Mouse (Mus musculus): ENCODE measurements around the gene Ccdc88c.

Ccdc88c gene

DNA sequence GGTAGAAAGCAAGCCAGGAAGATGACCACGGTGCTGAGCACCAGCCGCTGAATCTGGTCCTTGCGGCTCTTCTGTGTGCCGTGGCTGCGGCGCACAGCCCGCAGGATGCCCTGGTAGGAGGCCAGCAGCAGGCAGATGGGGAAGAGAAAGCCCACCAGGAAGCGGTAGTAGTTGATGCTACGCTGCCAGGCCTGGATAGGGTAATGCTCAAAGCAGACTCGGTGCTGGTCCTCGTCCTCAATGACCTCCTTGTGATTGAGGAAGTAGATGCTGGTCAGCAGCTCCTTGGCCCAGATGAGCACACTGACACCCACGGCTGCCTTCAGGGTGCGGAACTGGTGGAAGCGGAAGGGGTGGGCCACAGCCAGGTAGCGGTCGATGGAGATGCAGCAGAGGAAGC is 150.3 kb downstream of the Ccdc88c start:
- DNase-seq (ENCODE audit: low read depth), result no peak

DNA sequence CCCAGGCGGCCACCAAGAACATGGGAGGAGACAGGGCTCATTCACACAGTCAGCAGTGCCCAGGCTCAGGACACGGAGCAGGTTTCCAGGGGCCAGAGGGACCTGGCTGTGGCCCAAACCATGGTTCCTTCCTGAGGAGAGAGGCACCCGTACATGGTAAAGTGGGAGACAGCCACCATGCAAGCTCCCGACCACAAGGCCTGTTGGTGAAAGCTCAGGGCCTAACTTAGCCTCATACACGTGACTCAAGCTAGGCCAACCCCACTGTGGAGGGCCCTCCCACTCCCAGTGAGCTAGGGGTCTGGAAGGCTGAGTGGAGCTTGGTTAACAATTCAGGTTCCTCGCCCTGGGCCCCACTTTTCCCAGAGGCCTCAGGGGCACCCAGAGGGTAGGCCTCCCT is 150.9 kb downstream of the Ccdc88c start:
- DNase-seq (ENCODE audit: low read depth), result peak; percentile 88

DNA sequence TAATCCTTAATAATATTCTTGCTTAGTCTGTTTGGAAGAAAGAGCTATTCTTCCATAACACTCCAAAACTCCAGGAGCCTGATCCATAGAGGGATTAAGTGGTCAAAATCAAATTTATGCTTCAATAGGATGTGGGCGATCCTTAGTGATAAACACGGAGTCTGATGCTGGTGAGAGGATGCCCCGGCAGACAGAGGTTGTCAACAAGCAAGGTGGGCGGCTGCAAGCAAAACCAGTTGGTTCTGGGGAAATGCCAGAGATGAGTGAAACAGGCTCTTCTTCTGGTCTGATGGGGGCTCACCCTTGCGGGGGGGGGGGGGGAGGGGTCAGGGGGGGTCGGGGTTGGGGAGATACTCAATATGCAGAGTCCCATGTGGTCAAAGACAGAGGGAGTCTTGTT is 152.9 kb downstream of the Ccdc88c start:
- no peak for DNase-seq (ENCODE audit: low read depth)

DNA sequence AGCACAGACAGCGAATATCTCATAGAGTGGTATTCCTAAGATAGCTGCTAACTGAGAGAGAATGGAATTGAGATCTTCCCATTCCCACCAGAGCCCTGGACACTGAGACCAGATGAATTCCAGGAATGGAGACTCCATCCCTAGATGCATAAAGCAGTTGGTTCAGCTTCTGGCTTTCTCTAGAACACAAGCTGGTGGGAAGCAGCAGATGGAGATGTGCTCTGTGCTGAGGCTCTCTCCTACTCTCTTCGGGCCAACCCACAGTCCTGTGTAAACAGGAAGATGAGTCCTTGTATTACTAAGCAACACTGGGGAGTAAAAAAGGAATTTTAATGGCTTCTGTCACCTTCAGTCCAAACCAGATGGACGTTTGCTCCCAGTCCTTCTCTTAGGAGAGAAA is 153.3 kb downstream of the Ccdc88c start:
- no peak for DNase-seq (ENCODE audit: low read depth)

DNA sequence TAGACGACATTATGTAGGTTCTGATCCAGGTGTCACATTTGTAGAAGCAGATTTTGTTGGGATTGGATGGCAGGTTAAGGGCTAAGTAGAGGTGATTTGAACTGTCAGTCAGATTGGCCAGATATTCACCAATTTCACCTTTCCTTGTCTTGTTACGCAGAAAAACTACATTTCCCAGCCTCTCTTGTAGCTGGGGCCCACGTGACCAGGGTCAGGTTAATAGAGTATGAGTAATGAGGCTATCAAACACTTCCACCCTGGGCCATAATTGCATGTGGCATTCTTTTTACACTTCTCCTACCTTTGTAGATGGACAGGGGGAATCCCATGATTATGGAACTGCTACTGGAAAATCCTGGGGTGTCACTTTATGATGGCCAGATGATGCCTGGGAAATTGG is 155.2 kb downstream of the Ccdc88c start:
- no peak for DNase-seq (ENCODE audit: low read depth)

DNA sequence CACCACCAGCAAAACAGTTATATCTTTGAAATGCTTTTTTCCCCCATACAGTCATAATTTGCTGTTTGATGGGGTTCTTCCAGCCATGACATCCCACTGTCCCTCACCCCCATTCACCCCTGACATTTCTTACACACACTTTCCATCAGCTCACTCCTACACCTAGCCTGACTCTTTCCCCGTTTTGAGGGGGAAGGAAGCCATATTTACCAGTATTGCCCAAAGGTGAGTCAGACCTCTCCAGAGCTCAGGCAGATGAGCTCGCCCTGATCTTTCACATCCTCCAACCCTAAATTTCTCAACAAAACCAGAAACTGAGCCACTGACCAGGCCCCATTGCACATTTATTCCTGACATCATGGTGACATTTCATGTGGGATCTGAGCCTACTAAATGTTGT is 157.0 kb downstream of the Ccdc88c start:
- peak; percentile 60 for DNase-seq (ENCODE audit: low read depth)

DNA sequence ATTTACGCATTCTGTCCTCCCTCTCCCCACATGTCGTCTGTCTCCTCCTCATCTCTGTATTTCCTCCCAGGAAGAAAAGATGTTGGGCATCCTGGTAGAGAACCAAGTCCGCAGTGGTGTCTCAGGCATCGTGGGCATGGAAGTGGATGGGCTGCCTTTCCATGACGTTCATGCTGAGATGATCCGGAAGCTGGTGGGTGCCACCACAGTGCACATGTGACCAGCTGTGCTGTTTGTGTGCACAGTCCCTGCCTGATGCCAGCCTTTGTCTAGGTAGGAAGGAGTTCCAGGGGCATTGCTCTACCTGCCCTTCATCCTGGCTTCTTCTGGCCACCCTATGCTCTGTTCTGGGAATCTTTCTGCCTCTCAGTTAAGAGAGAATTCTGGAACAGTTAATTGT is 157.6 kb downstream of the Ccdc88c start:
- DNase-seq (ENCODE audit: low read depth), result no peak

DNA sequence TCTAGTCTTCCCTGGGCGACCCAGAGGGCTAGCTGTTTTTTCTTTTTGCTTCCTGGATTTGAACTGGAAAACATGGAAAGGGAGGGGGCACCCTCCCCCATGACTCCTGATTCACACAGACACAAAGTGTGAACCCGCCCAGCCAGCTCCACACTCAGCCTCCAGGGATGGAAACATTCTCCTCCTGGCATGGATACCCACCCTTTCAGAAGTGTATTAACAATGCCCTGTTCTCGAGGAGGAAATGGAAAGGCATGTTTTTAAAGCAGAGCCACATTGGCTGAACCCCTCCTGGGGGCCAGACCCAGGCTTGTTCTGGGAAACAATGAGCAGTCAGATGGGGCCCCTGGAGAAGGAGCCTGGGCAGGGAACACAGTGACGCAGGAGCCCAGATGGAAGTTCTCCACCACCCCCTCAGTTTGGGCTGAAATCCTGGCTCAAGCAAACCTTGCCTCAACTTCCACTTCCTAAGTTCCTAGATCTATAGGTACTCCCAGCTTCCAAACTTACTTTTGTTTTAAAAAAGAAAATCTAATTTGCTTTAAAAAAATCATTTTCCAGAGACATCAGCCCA is 160.7 kb downstream of the Ccdc88c start:
- no peak for DNase-seq (ENCODE audit: low read depth)

DNA sequence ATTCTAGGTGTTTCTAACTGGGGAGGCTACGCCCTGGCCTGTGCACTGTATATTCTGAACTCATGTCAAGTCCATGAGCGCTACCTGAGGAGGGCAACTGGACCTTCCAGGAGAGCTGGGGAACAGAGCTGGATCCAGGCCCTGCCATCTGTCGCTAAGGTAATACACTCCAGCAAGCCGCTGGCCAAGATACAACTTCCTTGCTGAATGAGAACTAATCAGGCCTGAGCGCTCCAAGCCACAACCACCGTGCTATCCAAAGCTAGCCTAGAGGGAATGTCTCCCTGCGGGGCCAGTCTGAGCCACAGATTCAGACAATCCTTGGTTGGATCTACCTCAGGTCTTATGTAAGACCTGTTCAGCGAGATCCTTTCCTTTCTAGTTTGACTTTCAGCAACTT is 161.8 kb downstream of the Ccdc88c start:
- DNase-seq (ENCODE audit: low read depth), result no peak

DNA sequence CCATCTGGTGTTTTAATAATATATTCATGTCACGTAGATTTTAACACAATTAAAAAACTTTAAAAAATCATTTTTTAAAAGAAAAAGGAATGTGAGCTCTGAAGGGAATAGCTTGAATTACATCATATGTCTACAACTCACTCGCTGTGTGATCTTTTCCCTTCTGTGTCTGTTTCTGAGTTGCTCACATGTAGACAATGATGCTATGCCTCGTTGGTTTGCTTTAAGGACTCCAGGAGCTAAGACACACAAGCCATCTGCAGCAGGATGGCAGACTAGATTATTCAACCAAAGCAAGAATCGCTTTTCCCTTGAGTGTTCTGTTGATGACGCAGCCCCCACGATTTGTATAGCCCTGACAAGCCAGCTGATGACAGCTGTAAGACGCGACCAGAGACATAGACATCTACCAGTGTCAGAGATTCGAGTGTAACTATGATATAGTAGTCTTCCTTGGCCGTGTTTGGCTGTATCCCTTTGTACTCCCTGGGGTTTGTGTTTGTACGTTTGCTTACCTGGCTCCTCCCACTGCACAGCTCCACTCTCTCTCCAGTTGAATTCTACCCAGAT is 163.3 kb downstream of the Ccdc88c start:
- DNase-seq (ENCODE audit: low read depth), result no peak

DNA sequence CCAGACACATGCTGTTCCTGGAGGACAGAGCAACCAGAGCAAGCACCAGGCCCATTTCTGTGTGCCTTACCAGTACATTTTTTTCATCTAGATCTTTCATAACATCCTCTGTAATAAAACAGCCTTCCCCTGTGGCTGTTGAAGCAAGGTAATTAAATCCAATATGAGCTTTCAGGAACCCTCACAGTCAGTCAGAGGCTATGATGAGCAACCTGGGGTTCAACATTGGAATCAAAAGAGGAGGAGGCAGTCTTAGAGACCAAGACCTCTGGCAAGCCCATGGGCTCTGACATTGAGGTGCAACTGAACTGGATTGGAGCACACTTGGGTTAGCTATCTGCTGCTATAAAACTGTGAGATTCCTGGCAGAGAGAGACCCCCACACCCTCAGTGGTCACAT is 163.8 kb downstream of the Ccdc88c start:
- no peak for DNase-seq (ENCODE audit: low read depth)

DNA sequence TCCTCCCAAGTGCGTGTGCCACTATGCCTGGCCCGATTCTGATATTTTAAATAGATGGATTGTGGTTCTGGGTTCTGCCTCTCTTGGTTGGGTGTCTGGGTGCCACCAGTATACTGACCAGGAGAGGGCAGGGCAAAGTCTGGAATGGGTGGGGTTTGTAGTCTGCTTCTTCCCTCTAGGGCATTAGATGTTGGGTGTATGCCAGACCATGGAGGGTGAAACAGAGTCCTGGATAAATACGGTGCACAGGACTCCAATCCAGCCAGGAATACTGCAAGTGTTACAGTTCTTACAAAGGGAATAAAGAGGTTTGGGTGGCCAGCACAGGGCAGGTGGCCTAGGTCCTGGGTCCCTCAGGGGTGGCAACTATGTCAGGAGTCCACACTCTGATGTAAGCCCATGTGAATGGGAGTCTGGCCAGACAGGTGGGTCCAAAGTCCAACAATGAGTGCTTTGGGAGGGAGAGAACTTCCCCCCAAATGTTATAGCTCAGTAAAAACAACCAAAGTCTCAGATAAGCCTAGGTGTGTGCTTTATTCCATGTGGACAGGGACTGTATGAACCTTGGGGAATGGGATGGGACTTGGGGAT is 165.9 kb downstream of the Ccdc88c start:
- DNase-seq (ENCODE audit: low read depth), result no peak

DNA sequence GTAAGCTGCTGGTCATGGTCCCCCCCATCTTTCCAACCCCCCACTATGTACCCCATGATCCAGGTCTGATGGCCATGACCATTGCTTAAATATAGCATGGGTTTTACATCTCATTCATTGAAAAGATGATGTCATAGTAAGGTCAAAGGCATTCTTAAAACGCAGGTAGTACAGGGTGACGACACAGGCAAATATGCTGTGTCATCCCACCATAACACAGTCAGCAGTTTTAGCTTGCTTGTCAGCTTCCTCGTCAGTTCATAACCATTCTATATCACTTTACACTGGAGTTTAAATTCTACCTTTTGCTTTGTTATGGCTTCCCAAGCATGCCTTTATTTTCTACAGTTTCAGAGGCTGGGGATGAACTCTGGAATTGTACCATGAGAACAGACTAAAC is 166.6 kb downstream of the Ccdc88c start:
- peak; percentile 42 for DNase-seq (ENCODE audit: low read depth)

Measured in 416B (cell line).